Mouse (Mus musculus): ENCODE results near the gene Nipsnap3a.

Gene Nipsnap3a

GRCm38 (mm10) chr4:52989248-52989647, at the start of gene Nipsnap3a:
Gene Nipsnap3a (plus strand): TSS chr4:52989272.
- peak; percentile 7 for DNase-seq

GRCm38 (mm10) chr4:52946665-52947064, 42.4 kb upstream of the Nipsnap3a start:
- DNase-seq: no peak

GRCm38 (mm10) chr4:52949005-52949404, 40.1 kb upstream of the Nipsnap3a start:
- peak; percentile 4 for DNase-seq

GRCm38 (mm10) chr4:52958693-52959092, 30.4 kb upstream of the Nipsnap3a start:
- DNase-seq: peak; percentile 8

GRCm38 (mm10) chr4:52964247-52964646, 24.8 kb upstream of the Nipsnap3a start, which contains the start of gene Olfr270:
Gene Olfr270 (plus strand): TSS chr4:52964547.
- DNase-seq: no peak

- DNase-seq: peak; percentile 15
Measured at GRCm38 (mm10) chr4:52985216-52985615, 3.9 kb upstream of the Nipsnap3a start.

- no peak for DNase-seq
Measured at GRCm38 (mm10) chr4:52986266-52986665, 2.8 kb upstream of the Nipsnap3a start.

- no peak for DNase-seq
Measured at GRCm38 (mm10) chr4:52999449-52999848, 10.4 kb downstream of the Nipsnap3a start.

GRCm38 (mm10) chr4:53000154-53000553, 11.1 kb downstream of the Nipsnap3a start:
- DNase-seq: no peak

- DNase-seq: no peak
Measured at GRCm38 (mm10) chr4:53009183-53009582, 20.1 kb downstream of the Nipsnap3a start.

GRCm38 (mm10) chr4:53009871-53010270, 20.8 kb downstream of the Nipsnap3a start:
- DNase-seq: no peak

- peak; percentile 98 for DNase-seq
Measured at GRCm38 (mm10) chr4:53011732-53012361, 22.8 kb downstream of the Nipsnap3a start, which contains the start of gene Nipsnap3b. Gene Nipsnap3b (plus strand): TSS chr4:53011880.

- no peak for DNase-seq
Measured at GRCm38 (mm10) chr4:53014421-53014820, 25.3 kb downstream of the Nipsnap3a start.

- no peak for DNase-seq
Measured at GRCm38 (mm10) chr4:53015024-53015423, 26.0 kb downstream of the Nipsnap3a start.

- no peak for DNase-seq
Measured at GRCm38 (mm10) chr4:53018392-53018791, 29.3 kb downstream of the Nipsnap3a start.

- DNase-seq: no peak
Measured at GRCm38 (mm10) chr4:53023189-53023925, 34.3 kb downstream of the Nipsnap3a start.

- no peak for DNase-seq
Measured at GRCm38 (mm10) chr4:53024397-53024796, 35.3 kb downstream of the Nipsnap3a start.

GRCm38 (mm10) chr4:53027811-53028210, 38.7 kb downstream of the Nipsnap3a start:
- no peak for DNase-seq

GRCm38 (mm10) chr4:53030326-53030948, 41.4 kb downstream of the Nipsnap3a start:
- DNase-seq: peak; percentile 20

- DNase-seq: no peak
Measured at GRCm38 (mm10) chr4:53043819-53044218, 54.7 kb downstream of the Nipsnap3a start.

- DNase-seq: no peak
Measured at GRCm38 (mm10) chr4:53045807-53046206, 56.7 kb downstream of the Nipsnap3a start.

- DNase-seq: no peak
Measured at GRCm38 (mm10) chr4:53046238-53047022, 57.4 kb downstream of the Nipsnap3a start.
